Mouse (Mus musculus) G1E (cell line): ENCODE data around the gene Skap1. TPM values are rescaled to one million over a fixed set of nuclear protein-coding genes. Genes with fewer than 3 reads are reported as not detected.
"Not testable (repeated sequence)": the region's sequence is repeated elsewhere in the genome, so short reads cannot be mapped to it uniquely, and the experiment has no call there.

Experiments
- ATAC-seq: 2 replicates; pipeline ENCODE4 v1.8.0; 2016; ENCODE audit warnings: mild to moderate bottlenecking; ENCODE audit not compliant: insufficient number of reproducible peaks, poor library complexity, low FRiP score, severe bottlenecking; ENCODE audit errors: extremely low read depth
- DNase-seq: peaks from one replicate; pipeline ENCODE4 v3.0.0; 2012; ENCODE audit warnings: low spot score
- H3K27me3 ChIP-seq: 2 replicates; pipeline ENCODE4 v1.6.1; 2012; ENCODE audit warnings: mild to moderate bottlenecking, low read length, inconsistent platforms; ENCODE audit not compliant: insufficient read depth
- H3K36me3 ChIP-seq: replicated peaks from 2 replicates; pipeline ENCODE3; 2012; ENCODE audit warnings: mild to moderate bottlenecking, inconsistent platforms
- H3K4me1 ChIP-seq: 2 replicates; pipeline ENCODE4 v1.6.1; 2012; ENCODE audit warnings: low read depth, low read length, inconsistent platforms, mixed read lengths; ENCODE audit not compliant: insufficient read depth
- H3K4me3 ChIP-seq: 2 replicates; pipeline ENCODE4 v1.5.1; 2012; ENCODE audit warnings: low read depth, mild to moderate bottlenecking, inconsistent platforms, low read length, moderate library complexity, mixed read lengths
- H3K9me3 ChIP-seq: replicated peaks from 2 replicates; pipeline ENCODE4 v1.6.1; 2012; ENCODE audit warnings: inconsistent platforms
- CTCF ChIP-seq: IDR thresholded peaks from 2 replicates; pipeline ENCODE4 v1.5.1; 2012; ENCODE audit warnings: low read depth, low read length, inconsistent platforms, mixed read lengths
- GATA1 ChIP-seq: IDR thresholded peaks from 2 replicates; pipeline ENCODE4 v1.6.1; 2012; ENCODE audit warnings: borderline replicate concordance, low read length, inconsistent platforms, mixed read lengths
- GATA2 ChIP-seq: IDR thresholded peaks from 2 replicates; pipeline ENCODE4 v1.6.1; 2012; ENCODE audit warnings: low read depth, low read length, inconsistent platforms, borderline replicate concordance
- POLR2AphosphoS5 ChIP-seq: IDR thresholded peaks from 2 replicates; pipeline ENCODE4 v1.6.1; 2012; ENCODE audit warnings: low read depth, low read length, inconsistent platforms; ENCODE audit not compliant: insufficient replicate concordance
- TAL1 ChIP-seq: conservative IDR thresholded peaks from 2 replicates; pipeline ENCODE4 v1.6.1; 2012; ENCODE audit warnings: low read depth, low read length, inconsistent platforms, mixed read lengths
- polyA plus RNA-seq: library from polyadenylated mRNA; stranded (reverse); fragments of >175 nt; gene quantifications from 2 replicates; pipeline ENCODE4 v1.2.3, GENCODE M21; 2012
- total RNA-seq, 2 experiments: library from RNA; stranded (forward) in 1 of 2; stranded (reverse) in 1 of 2; fragments of 200-1000 nt in 1 of 2; fragments of >200 nt in 1 of 2; fragmentation: Nextera tagmentation in 1 of 2; gene quantifications; 2 replicates each; pipeline ENCODE4 v1.2.3; 2014 to 2017

Gene Skap1
- total and polyA plus RNA-seq, 3 experiments, result 0.55 TPM; not detected in 2

DNA sequence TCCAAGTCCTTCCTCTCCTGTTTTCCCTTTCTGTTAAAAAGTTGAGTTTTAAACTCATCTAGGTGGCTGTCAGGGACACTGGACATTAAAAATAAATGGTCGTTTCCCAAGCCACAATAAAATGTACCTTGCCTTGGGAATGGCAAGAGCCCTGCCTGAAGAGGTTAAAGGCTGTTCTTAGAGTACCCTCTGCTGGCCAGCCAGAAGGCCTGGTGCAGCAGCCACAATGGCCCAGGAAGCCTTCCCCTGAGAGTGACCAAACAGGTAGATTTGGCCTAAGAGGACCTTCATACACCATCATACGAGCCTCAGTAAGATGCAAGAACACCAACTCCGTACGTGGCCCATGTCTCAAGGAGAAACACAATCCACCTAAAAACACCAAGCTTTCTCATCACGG, 246.9 kb downstream of the Skap1 start:
- no peaks in the 10 kb centered on the region for H3K4me1 ChIP-seq
- TF ChIP-seq CTCF, result no peak
- no peak for TF ChIP-seq GATA2
- no peak for TF ChIP-seq POLR2AphosphoS5
- TF ChIP-seq GATA1, result no peak
- no peak for TF ChIP-seq TAL1
- no peak for DNase-seq
- no peak for ATAC-seq
- no peaks in the 10 kb centered on the region for H3K36me3 ChIP-seq
- peaks cover 5% of the 10 kb centered on the region; the same call in 1 of the 2 replicates for H3K27me3 ChIP-seq
- H3K9me3 ChIP-seq, result no peaks in the 10 kb centered on the region
- no peak overlapping the region for H3K4me3 ChIP-seq

DNA sequence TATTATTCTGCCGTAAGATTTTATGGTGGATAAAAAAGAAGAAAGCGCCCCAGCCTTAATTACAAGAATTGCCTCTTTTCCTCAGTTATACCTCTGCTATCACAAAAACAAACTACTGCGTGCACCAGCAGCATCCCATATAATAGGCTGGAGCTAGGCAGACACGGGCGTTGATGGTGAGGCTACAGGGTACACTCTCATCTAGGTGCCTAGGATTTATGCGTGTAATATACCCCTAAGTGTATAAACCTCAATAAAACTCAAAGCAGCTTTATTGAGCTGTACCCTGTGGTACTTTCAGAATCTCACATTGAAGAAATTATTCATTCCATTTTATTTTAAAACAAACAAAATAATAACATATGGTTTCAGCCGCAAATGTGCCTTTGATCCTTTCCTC, 247.3 kb downstream of the Skap1 start:
- TF ChIP-seq GATA1 (no peak), GATA2 (no peak), TAL1 (no peak), CTCF (no peak), POLR2AphosphoS5 (no peak)
- Histone ChIP-seq H3K4me3 (no peak overlapping the region), H3K4me1 (no peaks in the 10 kb centered on the region), H3K27me3 (peaks cover 5% of the 10 kb centered on the region; the same call in 1 of the 2 replicates), H3K9me3 (no peaks in the 10 kb centered on the region), H3K36me3 (no peaks in the 10 kb centered on the region)
- DNase-seq (no peak), ATAC-seq (no peak)

DNA sequence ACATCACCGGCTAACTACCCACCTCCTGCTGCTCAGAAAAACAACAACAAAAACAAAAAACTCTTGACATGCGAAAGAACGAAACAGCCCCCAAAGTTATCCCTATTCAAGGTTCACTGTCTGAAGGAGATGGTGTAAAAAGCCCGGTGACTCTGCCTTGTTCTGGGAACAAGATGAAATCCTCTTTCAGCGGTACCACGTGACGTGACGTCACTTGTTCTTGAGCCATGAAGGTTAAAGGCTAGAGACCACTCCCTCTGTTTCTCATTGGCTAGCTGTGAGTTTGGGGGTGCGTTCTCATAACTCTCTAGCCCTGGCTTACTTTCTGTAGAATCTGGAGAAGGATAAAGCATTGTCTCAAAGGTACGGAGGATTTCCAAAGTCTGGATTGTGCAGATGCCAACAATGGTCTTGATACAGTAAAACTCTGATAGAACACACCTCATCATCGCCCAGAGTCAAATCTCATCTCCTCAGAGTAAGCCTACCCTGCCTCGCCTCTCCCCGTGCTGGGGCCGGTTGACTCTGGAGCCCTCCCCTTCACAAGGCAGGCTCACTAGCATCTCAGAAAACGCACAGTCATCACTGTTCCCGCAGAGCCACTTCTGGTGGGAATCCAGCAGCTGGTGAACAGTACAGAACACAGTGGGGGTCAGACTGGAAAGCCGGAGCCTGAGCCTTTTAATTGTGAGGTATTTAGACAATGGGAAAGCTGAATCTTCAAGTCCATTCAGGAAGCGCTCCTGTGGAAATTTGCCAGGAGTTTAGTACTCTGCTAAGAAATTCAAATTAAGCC, 249.0 kb downstream of the Skap1 start:
- no peaks in the 10 kb centered on the region for H3K4me1 ChIP-seq
- TF ChIP-seq CTCF (no peak), GATA1 (no peak), TAL1 (no peak), POLR2AphosphoS5 (no peak), GATA2 (no peak)
- DNase-seq, result no peak
- no peaks in the 10 kb centered on the region for H3K36me3 ChIP-seq
- H3K27me3 ChIP-seq, result peaks cover 8% of the 10 kb centered on the region; the same call in 1 of the 2 replicates
- H3K4me3 ChIP-seq, result no peak overlapping the region
- no peaks in the 10 kb centered on the region for H3K9me3 ChIP-seq
- ATAC-seq, result no peak

DNA sequence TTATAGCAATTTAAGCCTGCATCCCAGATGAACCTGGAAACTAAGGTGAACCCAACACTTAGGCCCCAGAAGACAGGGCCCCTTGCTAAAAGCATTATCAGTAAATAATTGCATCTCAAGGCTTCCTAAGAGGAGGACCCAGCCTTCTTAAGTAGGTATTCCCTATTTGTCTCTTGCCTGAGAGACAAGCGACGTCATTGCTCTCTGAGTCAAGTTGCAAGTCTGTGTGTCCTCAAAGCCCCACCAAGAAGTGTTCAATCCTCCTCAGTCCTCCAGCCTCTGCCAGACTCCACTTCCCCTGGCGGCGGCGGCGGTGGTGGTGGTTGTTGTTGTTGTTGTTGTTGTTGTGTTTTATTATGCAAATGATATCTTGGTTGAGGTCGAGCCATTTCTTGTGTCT, 249.6 kb downstream of the Skap1 start:
- no peaks in the 10 kb centered on the region for H3K36me3 ChIP-seq
- H3K4me1 ChIP-seq, result no peaks in the 10 kb centered on the region
- no peaks in the 10 kb centered on the region for H3K9me3 ChIP-seq
- ATAC-seq (no peak), DNase-seq (no peak)
- no peak for TF ChIP-seq GATA2
- TF ChIP-seq GATA1, result no peak
- no peak for TF ChIP-seq CTCF
- TF ChIP-seq TAL1, result no peak
- no peak for TF ChIP-seq POLR2AphosphoS5
- peaks cover 8% of the 10 kb centered on the region; the same call in 1 of the 2 replicates for H3K27me3 ChIP-seq
- H3K4me3 ChIP-seq, result no peak overlapping the region

DNA sequence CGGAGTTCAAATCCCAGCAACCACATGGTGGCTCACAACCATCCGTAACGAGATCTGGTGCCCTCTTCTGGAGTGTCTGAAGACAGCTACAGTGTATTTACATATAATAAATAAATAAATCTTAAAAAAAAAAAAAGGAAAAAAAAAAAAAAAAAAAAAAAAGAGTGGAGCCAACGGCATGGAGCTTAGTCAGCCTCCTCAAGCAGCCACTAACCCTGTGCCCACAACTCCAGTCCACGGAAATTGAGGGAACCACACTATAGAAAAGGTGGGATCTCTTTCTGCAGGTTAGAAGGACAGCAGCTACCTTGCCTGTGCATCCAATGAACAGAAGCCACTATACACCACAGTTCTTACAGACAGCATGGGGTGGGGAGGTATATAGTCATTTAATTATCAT, 250.8 kb downstream of the Skap1 start:
- not testable (repeated sequence) for H3K4me1 ChIP-seq, H3K36me3 ChIP-seq, ATAC-seq, H3K4me3 ChIP-seq, H3K9me3 ChIP-seq, DNase-seq
- peaks cover 12% of the 10 kb centered on the region; the same call in 1 of the 2 replicates for H3K27me3 ChIP-seq

DNA sequence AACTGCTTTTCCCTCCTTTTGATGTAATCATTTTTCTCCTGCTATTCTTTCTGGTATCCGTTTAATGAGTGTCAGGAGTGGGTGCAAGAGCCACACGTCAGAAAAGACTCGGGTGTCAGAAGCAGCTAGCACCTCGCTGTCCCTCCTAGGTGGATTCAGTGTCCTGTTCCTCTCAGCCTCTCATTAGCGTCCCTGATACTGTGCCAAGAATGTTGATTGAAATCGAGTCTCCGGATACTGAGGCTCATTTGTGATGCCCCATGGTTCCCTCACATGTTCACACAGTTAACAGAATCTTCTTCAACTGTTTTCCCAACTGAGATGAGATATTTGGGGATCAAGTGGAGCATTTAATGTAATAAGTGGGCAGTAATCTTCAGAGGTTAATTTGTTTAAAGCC, 254.2 kb downstream of the Skap1 start:
- no peaks in the 10 kb centered on the region for H3K36me3 ChIP-seq
- peaks cover 15% of the 10 kb centered on the region; the same call in 1 of the 2 replicates for H3K27me3 ChIP-seq
- DNase-seq (no peak), ATAC-seq (no peak)
- no peak for TF ChIP-seq TAL1
- no peak for TF ChIP-seq GATA2
- TF ChIP-seq GATA1, result no peak
- no peak for TF ChIP-seq CTCF
- no peak for TF ChIP-seq POLR2AphosphoS5
- H3K4me3 ChIP-seq, result no peak overlapping the region
- H3K9me3 ChIP-seq, result no peaks in the 10 kb centered on the region
- H3K4me1 ChIP-seq, result no peaks in the 10 kb centered on the region

DNA sequence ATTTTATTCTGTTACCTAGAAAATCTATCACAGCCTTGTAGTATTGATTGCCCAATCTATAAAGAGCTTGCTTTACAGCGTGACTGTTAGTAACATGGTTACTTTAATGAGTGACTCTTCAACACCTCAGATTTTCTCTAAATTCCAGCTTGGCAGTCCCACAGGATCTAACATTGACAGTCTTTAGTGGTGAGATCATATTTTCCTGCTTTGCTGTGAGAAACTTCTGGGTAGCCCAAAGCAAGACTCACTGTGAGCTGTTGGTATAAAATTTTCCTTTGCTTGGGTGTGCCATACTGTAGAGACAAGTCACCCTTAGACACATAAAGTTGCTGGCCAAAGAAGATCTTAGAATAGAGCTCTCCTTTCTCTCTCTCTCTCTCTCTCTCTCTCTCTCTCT, 261.4 kb downstream of the Skap1 start:
- H3K4me1 ChIP-seq, result no peaks in the 10 kb centered on the region
- H3K27me3 ChIP-seq, result peaks cover 8% of the 10 kb centered on the region; the same call in 1 of the 2 replicates
- no peak overlapping the region for H3K4me3 ChIP-seq
- no peak for DNase-seq
- no peak for TF ChIP-seq CTCF
- no peaks in the 10 kb centered on the region for H3K9me3 ChIP-seq
- ATAC-seq, result no peak
- H3K36me3 ChIP-seq, result no peaks in the 10 kb centered on the region
